Mouse (Mus musculus) cerebellum, adult 2 months (tissue): ENCODE data around the gene Enah. TPM values are rescaled to one million over a fixed set of nuclear protein-coding genes. Genes with fewer than 3 reads are reported as not detected.

Source experiments
- DNase-seq, 2 experiments: peaks; one replicate each; pipeline ENCODE4 v3.0.0; 2021
- H3K27ac ChIP-seq: fragments of 200-500 bp; 2 replicates; pipeline ENCODE4 v1.5.1; 2012; ENCODE audit warnings: low read length, control low read depth, inconsistent platforms; ENCODE audit not compliant: insufficient read depth
- H3K27me3 ChIP-seq: fragments of 200-500 bp; 2 replicates; pipeline ENCODE4 v1.6.1; 2012; ENCODE audit warnings: inconsistent platforms, mild to moderate bottlenecking, low read length, moderate library complexity; ENCODE audit not compliant: control insufficient read depth, insufficient read depth
- H3K4me1 ChIP-seq: fragments of 200-500 bp; 2 replicates; pipeline ENCODE4 v1.6.1; 2011; ENCODE audit warnings: low read length; ENCODE audit not compliant: control insufficient read depth, insufficient read depth
- H3K4me3 ChIP-seq: fragments of 200-500 bp; replicated peaks from 2 replicates; pipeline ENCODE3; 2011; ENCODE audit warnings: mild to moderate bottlenecking, low read depth, low read length, control low read depth; ENCODE audit not compliant: insufficient read depth
- CTCF ChIP-seq: fragments of 200-500 bp; IDR thresholded peaks from 2 replicates; pipeline ENCODE4 v1.5.1; 2011; ENCODE audit warnings: low read depth, mild to moderate bottlenecking, control low read depth, low read length, moderate library complexity, borderline replicate concordance; ENCODE audit not compliant: insufficient read depth
- POLR2A ChIP-seq: fragments of 200-500 bp; IDR thresholded peaks from 2 replicates; pipeline ENCODE4 v1.6.1; 2011; ENCODE audit warnings: low read length, control low read depth, borderline replicate concordance; ENCODE audit not compliant: insufficient read depth
- WGBS: fragments of 180-500 bp; shearing (Covaris S2); methylation state at CpG from one replicate; pipeline ENCODE4 v1.1.7; 2018; 5-methylcytosine and 5-hydroxymethylcytosine counted together
- polyA plus RNA-seq: library from polyadenylated mRNA; depleted of rRNA; stranded (reverse); fragments of >200 nt; gene quantifications from 2 replicates; pipeline ENCODE4 v1.2.3, GENCODE M21; 2012

Enah gene
- polyA plus RNA-seq, 1 experiment = 53.6 TPM

- DNase-seq = no peak
- Histone ChIP-seq H3K27ac (no peak overlapping the region), H3K4me3 (no peak overlapping the region), H3K4me1 (no peaks in the 10 kb centered on the region), H3K27me3 (no peaks in the 10 kb centered on the region)
- WGBS = 74% methylated on average over 5 of the region's 5 CpGs
- TF ChIP-seq POLR2A (no peak), CTCF (no peak)
These were observed 91.4 kb downstream of the Enah start for GRCm38 (mm10) chr1:181928388-181928787.

- peak overlapping the region; percentile 35 for H3K4me3 ChIP-seq
- WGBS = 83% methylated on average over 24 of the region's 24 CpGs
These were observed 96.4 kb downstream of the Enah start for GRCm38 (mm10) chr1:181923384-181923783.

GRCm38 (mm10) chr1:181921580-181922494 is 98.0 kb downstream of the Enah start:
- TF ChIP-seq POLR2A (no peak), CTCF (no peak)
- peak overlapping the region; percentile 64 for H3K4me3 ChIP-seq
- H3K27ac ChIP-seq = no peak overlapping the region
- peak in 1 of 2 experiments; percentile 12 for DNase-seq
- WGBS = 78% methylated on average over 28 of the region's 37 CpGs
- no peaks in the 10 kb centered on the region for H3K4me1 ChIP-seq
- H3K27me3 ChIP-seq = no peaks in the 10 kb centered on the region

More at GRCm38 (mm10) chr1:181923384-181923783, 96.4 kb downstream of the Enah start:
- DNase-seq = peak in 1 of 2 experiments; percentile 11
- Histone ChIP-seq H3K27ac (no peak overlapping the region), H3K27me3 (no peaks in the 10 kb centered on the region), H3K4me1 (no peaks in the 10 kb centered on the region)
- TF ChIP-seq POLR2A (no peak), CTCF (no peak)

GRCm38 (mm10) chr1:181911841-181912240 is 107.9 kb downstream of the Enah start:
- WGBS = 94% methylated on average over 7 of the region's 7 CpGs
- no peak overlapping the region for H3K4me3 ChIP-seq
- no peak overlapping the region for H3K27ac ChIP-seq
- TF ChIP-seq CTCF = no peak
- no peak for TF ChIP-seq POLR2A
- DNase-seq = no peak
- no peaks in the 10 kb centered on the region for H3K27me3 ChIP-seq
- no peaks in the 10 kb centered on the region for H3K4me1 ChIP-seq

- Histone ChIP-seq H3K4me3 (no peak overlapping the region), H3K4me1 (no peaks in the 10 kb centered on the region), H3K27ac (no peak overlapping the region), H3K27me3 (no peaks in the 10 kb centered on the region)
- TF ChIP-seq CTCF = no peak
- TF ChIP-seq POLR2A = no peak
- no peak for DNase-seq
- 66% methylated on average over 11 of the region's 11 CpGs for WGBS
These were observed 118.0 kb downstream of the Enah start for GRCm38 (mm10) chr1:181901706-181902373.

- no peak for DNase-seq
- Histone ChIP-seq H3K27ac (no peak overlapping the region), H3K4me3 (no peak overlapping the region), H3K27me3 (no peaks in the 10 kb centered on the region), H3K4me1 (no peaks in the 10 kb centered on the region)
- TF ChIP-seq CTCF = no peak
- no peak for TF ChIP-seq POLR2A
- 93% methylated on average over 1 of the region's 1 CpGs for WGBS
These were observed 118.9 kb downstream of the Enah start for GRCm38 (mm10) chr1:181900846-181901245.

GRCm38 (mm10) chr1:181898961-181899360 is 120.8 kb downstream of the Enah start:
- Histone ChIP-seq H3K27me3 (no peaks in the 10 kb centered on the region), H3K4me3 (no peak overlapping the region), H3K27ac (no peak overlapping the region), H3K4me1 (peaks cover under 1% of the 10 kb centered on the region; the same call in 1 of the 2 replicates)
- no peak for TF ChIP-seq CTCF
- TF ChIP-seq POLR2A = no peak
- 23% methylated on average over 1 of the region's 1 CpGs for WGBS
- DNase-seq = no peak
